Mouse (Mus musculus): ENCODE data around the gene Tfap2b. TPM values are rescaled to one million over a fixed set of nuclear protein-coding genes. Genes with fewer than 3 reads are reported as not detected.

Gene Tfap2b
- 0.26 TPM in 1 of 2 replicates, not detected in the other for polyA plus RNA-seq (2012; rRNA removed; ENCODE audit: low replicate concordance)

DNA sequence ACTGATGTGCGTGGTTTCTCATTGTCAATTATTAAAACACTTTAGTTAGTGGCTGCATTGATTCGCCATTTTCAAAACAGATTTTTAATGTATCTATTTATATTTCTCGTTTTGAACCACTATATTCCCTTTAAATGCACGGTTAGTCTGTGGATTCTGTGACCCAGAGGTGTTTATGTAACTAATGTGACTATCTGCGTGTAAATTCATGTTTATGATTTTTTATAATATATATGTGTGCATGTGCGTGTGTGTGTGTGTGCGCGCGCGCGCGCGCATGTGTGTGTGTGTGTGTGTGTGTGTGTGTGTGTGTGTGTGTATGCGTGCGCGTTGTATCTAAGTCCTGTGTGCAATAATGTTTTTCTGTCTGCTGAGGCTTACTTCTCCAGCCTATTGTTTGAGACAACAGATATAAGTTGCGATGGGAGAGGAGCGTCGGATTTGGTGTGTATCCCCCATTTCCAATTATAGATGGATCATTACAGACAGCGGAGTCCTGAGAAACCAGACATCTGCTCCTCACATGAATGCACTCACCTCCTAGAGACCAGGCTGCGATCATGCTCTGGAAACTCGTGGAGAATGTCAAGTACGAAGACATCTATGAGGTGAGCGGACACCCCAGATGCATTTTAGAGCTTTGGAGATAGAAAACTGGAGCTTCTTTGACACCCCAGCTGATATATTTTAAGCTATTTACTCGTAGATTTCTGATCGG lies at the start of gene Tfap2b:
Tfap2b (plus strand) TSS at position 274 of the 718 bp plus-strand sequence.

Other genes starting within 250 kb of the Tfap2b start
- not detected in 2 replicates for gene Tfap2d, start 105.9 kb upstream of the Tfap2b start, polyA plus RNA-seq (2012; rRNA removed; ENCODE audit: low replicate concordance)

Data from subcutaneous adipose tissue, adult 2 months (tissue).